Mouse (Mus musculus) liver, adult 2 months (tissue): ENCODE results near the gene Kdm6b.

ENCODE experiments used
- CTCF ChIP-seq: fragments of 200-500 bp; IDR thresholded peaks from 2 replicates; pipeline ENCODE4 v1.5.1; 2011; ENCODE audit warnings: low read depth, low read length, control low read depth
- POLR2A ChIP-seq: fragments of 200-500 bp; IDR thresholded peaks from 2 replicates; pipeline ENCODE4 v1.6.1; 2011; ENCODE audit warnings: low read length, control low read depth; ENCODE audit not compliant: insufficient read depth; ENCODE audit errors: extremely low read depth

GRCm38 (mm10) chr11:69415668-69416451 lies 2.4 kb upstream of the Kdm6b start:
- TF ChIP-seq POLR2A = 0 out of 2 replicates have a peak, but pooled peaks have one; percentile 7
- no peak for TF ChIP-seq CTCF
